Mouse (Mus musculus) CH12.LX (cell line): ENCODE measurements around the gene Hoxa13.

ENCODE experiments used
- E2F4 ChIP-seq: IDR thresholded peaks from 2 replicates; pipeline ENCODE4 v1.6.1; 2011; ENCODE audit warnings: low read depth, low read length, improper control_type of control experiment; ENCODE audit not compliant: insufficient replicate concordance
- EP300 ChIP-seq: IDR thresholded peaks from 2 replicates; pipeline ENCODE4 v1.6.1; 2011; ENCODE audit warnings: low read length, improper control_type of control experiment
- MAFK ChIP-seq: IDR thresholded peaks from 2 replicates; pipeline ENCODE4 v1.6.1; 2011; ENCODE audit warnings: low read length, improper control_type of control experiment; ENCODE audit not compliant: insufficient replicate concordance
- RAD21 ChIP-seq: IDR thresholded peaks from 2 replicates; pipeline ENCODE4 v1.6.1; 2011; ENCODE audit warnings: low read depth, mild to moderate bottlenecking, low read length, improper control_type of control experiment, moderate library complexity
- TBP ChIP-seq: conservative IDR thresholded peaks from 2 replicates; pipeline ENCODE4 v1.6.1; 2011; ENCODE audit warnings: low read depth, low read length, improper control_type of control experiment
- ZMIZ1 ChIP-seq: IDR thresholded peaks from 2 replicates; pipeline ENCODE4 v1.6.1; 2012; ENCODE audit warnings: low read depth, mild to moderate bottlenecking, inconsistent platforms, low read length, improper control_type of control experiment

GRCm38 (mm10) chr6:52234428-52235140 lies 26.1 kb downstream of the Hoxa13 start:
- no peak for TF ChIP-seq ZMIZ1
- TF ChIP-seq EP300: no peak
- no peak for TF ChIP-seq TBP
- no peak for TF ChIP-seq RAD21
- TF ChIP-seq MAFK: no peak
- TF ChIP-seq E2F4: no peak
